Mouse (Mus musculus): ENCODE data around the gene Ldha.
"Not testable (repeated sequence)": the region's sequence is repeated elsewhere in the genome, so short reads cannot be mapped to it uniquely, and the experiment has no call there.

Ldha gene

GRCm38 (mm10) chr7:46840787-46841525 lies at the start of gene Ldha:
Ldha (plus strand) TSS chr7:46841475.
- no peak for DNase-seq (ENCODE audit: extremely low read depth, insufficient read length, low spot score)

GRCm38 (mm10) chr7:46793871-46794270 lies 47.4 kb upstream of the Ldha start:
- DNase-seq (ENCODE audit: extremely low read depth, insufficient read length, low spot score), result no peak

DNA sequence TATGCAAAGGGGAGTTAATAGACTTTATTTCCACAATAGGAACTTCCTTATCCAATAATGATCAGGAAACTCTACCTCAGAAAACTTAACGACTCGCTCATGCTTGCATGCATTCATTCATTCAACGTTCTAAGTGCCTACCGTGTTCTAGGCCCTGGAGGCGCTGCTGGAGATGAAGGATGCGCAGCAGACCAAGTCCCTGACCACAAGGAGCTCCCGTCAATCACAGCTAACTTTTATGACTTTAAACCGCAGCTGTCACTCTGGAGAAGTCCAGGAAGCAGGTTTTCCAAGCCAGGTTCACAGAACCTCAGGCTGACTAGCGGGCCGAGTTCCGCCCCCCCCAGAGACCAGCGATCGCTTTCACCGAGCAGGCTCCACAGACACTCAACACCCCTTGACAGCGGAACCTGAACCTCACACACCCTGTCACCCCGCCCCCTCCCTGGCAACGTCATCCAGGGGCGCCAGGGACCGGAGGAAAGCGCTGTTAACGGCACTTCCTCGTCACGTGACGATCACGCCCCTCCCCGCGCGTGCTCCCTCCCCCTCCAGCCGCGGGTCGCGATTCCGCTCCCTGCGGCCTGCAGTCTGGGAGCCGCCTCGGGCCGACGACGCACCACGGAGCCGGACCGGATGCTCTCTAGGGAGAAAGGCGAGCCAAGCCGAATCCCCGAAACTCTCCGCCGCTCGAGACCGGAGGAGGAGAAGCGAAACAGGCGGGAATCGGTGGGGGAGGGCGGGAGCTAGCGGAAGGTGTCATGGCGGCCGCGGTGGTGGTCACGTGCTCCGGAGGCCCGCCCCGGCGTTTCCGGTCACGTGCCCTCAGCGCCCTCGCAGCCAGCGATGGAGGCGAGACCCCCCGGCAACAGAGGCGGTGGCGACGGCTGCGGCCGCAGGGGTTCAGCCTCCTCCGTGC lies 45.7 kb upstream of the Ldha start, which contains the start of the genes Hps5 and Gtf2h1:
Gene Hps5 (minus strand): TSS at position 778 of the 919 bp plus-strand sequence.
Gene Gtf2h1 (plus strand): TSS at position 817 of the 919 bp plus-strand sequence.
- peak; percentile 96 for DNase-seq (ENCODE audit: extremely low read depth, insufficient read length, low spot score)

DNA sequence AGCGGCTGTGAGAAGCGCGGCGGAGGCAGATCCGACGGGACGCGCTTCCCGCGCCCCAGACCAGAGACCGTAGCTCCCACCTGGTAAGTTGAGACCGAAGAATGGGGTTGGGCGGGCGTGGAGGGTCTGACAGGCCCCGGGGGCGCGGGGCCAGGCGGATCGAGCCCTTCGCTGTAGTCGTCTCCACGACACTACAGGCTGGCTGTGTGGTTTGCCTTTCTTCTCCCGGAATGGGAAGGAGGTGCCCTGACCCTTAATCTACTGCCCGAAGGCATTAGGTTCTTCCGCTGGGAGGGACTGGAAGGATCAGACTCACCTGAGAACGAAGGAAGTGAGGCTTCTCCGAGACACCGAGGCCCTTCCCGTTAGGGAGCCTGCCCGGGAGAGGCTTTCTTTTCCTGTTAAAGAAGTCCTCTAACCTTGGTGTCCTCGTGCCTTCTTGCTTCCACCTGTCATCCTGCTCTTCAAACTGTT lies 45.0 kb upstream of the Ldha start:
- DNase-seq (ENCODE audit: extremely low read depth, insufficient read length, low spot score), result no peak

DNA sequence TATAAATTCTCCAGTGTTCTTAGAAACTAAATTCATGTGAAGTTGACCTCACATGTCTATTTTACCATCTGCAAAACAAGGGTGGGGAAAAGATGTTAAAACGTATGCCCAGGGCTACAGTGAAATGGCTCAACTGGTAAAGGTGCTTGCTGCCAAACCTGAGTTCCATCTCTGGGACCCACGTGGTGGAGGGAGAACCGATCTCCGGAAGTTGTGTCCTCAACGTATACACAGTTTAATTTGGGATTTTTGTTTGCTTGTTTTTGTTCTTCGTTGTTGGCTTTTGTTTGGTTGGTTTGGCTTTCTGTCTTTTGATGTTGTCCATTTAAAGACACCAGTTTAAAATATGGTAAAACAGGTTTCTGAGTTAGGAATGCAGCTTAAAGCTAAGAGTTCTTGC lies 44.5 kb upstream of the Ldha start:
- no peak for DNase-seq (ENCODE audit: extremely low read depth, insufficient read length, low spot score)

GRCm38 (mm10) chr7:46810325-46810724 lies 30.9 kb upstream of the Ldha start:
- DNase-seq (ENCODE audit: extremely low read depth, insufficient read length, low spot score), result no peak

GRCm38 (mm10) chr7:46814012-46814411 lies 27.3 kb upstream of the Ldha start:
- no peak for DNase-seq (ENCODE audit: extremely low read depth, insufficient read length, low spot score)

- DNase-seq (ENCODE audit: extremely low read depth, insufficient read length, low spot score), result not testable (repeated sequence)
These were observed 20.2 kb upstream of the Ldha start for GRCm38 (mm10) chr7:46820876-46821632.

GRCm38 (mm10) chr7:46827046-46827802 lies 14.1 kb upstream of the Ldha start:
- no peak for DNase-seq (ENCODE audit: extremely low read depth, insufficient read length, low spot score)

- no peak for DNase-seq (ENCODE audit: extremely low read depth, insufficient read length, low spot score)
These were observed 13.5 kb upstream of the Ldha start for GRCm38 (mm10) chr7:46827803-46828184.

GRCm38 (mm10) chr7:46829911-46830310 lies 11.4 kb upstream of the Ldha start:
- no peak for DNase-seq (ENCODE audit: extremely low read depth, insufficient read length, low spot score)

- DNase-seq (ENCODE audit: extremely low read depth, insufficient read length, low spot score), result no peak
These were observed 10.3 kb upstream of the Ldha start for GRCm38 (mm10) chr7:46830799-46831590.

DNA sequence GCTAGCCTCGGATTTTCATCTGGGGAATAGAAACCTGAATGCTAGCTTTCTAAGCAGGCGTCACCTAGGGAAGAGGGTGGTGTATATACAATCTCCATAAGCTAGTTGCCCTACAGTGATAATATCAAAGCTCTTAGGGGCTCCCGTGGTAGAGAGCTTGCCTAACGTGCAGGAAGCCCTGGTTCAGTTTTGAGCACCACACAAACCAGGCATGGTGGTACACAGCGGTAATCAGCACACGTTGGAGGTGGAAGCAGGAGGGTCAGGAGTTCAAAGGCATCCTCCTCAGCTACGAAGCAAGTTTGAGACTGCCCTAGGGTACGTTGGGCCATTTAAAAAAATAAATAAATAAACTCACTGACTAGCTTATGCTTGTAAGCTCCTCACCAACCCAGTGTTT lies 9.6 kb upstream of the Ldha start:
- no peak for DNase-seq (ENCODE audit: extremely low read depth, insufficient read length, low spot score)

DNA sequence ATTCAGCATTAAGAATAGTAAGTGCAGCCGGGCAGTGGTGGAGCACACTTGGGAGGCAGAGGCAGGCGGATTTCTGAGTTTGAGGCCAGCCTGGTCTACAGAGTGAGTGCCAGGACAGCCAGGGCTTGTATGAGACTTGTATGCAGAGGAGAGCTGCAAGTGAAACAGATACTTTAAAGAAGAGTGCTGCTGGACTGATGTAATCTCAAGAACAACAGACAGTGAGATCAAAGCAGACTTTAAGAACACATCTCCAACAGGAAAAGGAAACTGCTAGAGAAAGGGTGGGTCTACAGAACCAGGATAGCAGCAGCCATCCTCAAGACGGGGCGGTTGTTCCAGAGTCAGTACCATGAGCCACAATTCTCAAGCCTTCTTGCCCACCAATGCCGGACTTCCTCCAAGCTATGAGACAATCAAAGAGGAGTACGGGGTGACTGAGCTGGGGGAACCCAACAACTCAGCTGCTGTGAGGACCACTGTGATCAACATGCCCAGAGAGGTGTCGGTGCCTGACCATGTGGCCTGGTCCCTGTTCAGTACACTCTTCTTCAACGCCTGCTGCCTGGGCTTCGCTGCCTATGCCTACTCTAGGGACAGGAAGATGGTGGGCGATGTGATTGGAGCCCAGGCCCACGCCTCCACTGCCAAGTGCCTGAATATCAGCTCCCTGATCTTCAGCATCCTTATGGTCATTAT lies 9.0 kb upstream of the Ldha start:
- not testable (repeated sequence) for DNase-seq (ENCODE audit: extremely low read depth, insufficient read length, low spot score)

- no peak for DNase-seq (ENCODE audit: extremely low read depth, insufficient read length, low spot score)
These were observed 8.0 kb upstream of the Ldha start for GRCm38 (mm10) chr7:46833266-46833665.

- DNase-seq (ENCODE audit: extremely low read depth, insufficient read length, low spot score), result no peak
These were observed 7.5 kb upstream of the Ldha start for GRCm38 (mm10) chr7:46833670-46834255.

DNA sequence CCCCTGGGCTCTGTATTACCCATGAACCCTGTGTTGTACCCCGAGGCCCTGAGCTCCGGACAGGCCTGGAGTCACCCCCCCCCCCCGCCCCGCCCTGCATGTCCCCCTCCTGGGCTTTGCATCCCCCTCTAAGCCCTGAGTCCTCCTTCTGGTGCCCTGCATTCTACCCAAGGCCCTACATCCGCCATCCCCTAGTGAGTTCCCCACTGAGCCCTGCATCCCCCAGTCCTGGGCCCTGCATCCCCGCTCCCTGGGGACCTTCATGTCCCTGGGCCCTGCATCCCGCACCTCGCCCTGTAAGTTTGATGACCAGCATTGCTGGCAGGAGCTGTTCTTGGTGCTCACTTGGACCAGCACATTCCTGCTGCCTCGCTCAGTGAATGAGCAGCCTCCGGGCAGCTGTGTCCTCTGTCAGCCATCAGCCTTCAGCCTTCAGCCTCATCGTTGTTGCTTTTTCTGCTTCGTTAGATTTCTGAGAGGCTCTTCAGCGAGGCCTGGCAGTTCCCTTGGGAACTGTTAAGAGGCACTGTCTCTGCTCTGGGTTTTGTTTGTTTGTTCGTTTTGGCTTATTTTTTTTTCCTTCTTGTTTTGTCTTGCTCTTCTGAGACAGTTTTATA lies 6.2 kb upstream of the Ldha start:
- DNase-seq (ENCODE audit: extremely low read depth, insufficient read length, low spot score), result no peak

- DNase-seq (ENCODE audit: extremely low read depth, insufficient read length, low spot score), result no peak
These were observed 4.9 kb upstream of the Ldha start for GRCm38 (mm10) chr7:46836357-46836756.

All from 3134 (cell line).